Mouse (Mus musculus) bone marrow, adult 2 months (tissue): ENCODE measurements around the gene Zfr.
"Not testable (repeated sequence)": the region's sequence is repeated elsewhere in the genome, so short reads cannot be mapped to it uniquely, and the experiment has no call there.

Source experiments
- CTCF ChIP-seq: fragments of 200-500 bp; IDR thresholded peaks from 2 replicates; pipeline ENCODE4 v1.5.1; 2011; ENCODE audit warnings: low read length, control low read depth; ENCODE audit not compliant: control insufficient read depth, insufficient read depth
- POLR2A ChIP-seq: fragments of 200-500 bp; IDR thresholded peaks from 2 replicates; pipeline ENCODE4 v1.6.1; 2011; ENCODE audit warnings: low read depth, mild to moderate bottlenecking, control low read depth, low read length, borderline replicate concordance; ENCODE audit not compliant: control insufficient read depth

GRCm38 (mm10) chr15:12108922-12109321 is 8.7 kb upstream of the Zfr start:
- not testable (repeated sequence) for TF ChIP-seq CTCF, POLR2A
